Mouse (Mus musculus) urinary bladder, postnatal 10 days (tissue): ENCODE data around the gene Gm42372.

ENCODE experiments used
- DNase-seq: peaks from one replicate; pipeline ENCODE4 v3.0.0; 2022; ENCODE audit warnings: low spot score

Gm42372 gene

GRCm38 (mm10) chr7:16961678-16962077 is 21.2 kb upstream of the Gm42372 start:
- DNase-seq = no peak

GRCm38 (mm10) chr7:16968414-16968813 is 14.5 kb upstream of the Gm42372 start:
- no peak for DNase-seq

- DNase-seq = no peak
These were observed 11.7 kb upstream of the Gm42372 start for GRCm38 (mm10) chr7:16971160-16971559.

GRCm38 (mm10) chr7:16974018-16974417 is 8.9 kb upstream of the Gm42372 start:
- no peak for DNase-seq

GRCm38 (mm10) chr7:16976298-16976697 is 6.6 kb upstream of the Gm42372 start:
- no peak for DNase-seq

GRCm38 (mm10) chr7:16978173-16978572 is 4.7 kb upstream of the Gm42372 start:
- DNase-seq = no peak

- DNase-seq = no peak
These were observed 4.3 kb upstream of the Gm42372 start for GRCm38 (mm10) chr7:16978593-16978992.

GRCm38 (mm10) chr7:16980348-16980747 is 2.5 kb upstream of the Gm42372 start:
- DNase-seq = no peak

GRCm38 (mm10) chr7:16987541-16988149 is 4.8 kb downstream of the Gm42372 start:
- DNase-seq = no peak

- no peak for DNase-seq
These were observed 5.5 kb downstream of the Gm42372 start for GRCm38 (mm10) chr7:16988405-16988804.

GRCm38 (mm10) chr7:16990006-16990744 is 7.3 kb downstream of the Gm42372 start:
- DNase-seq = no peak

- no peak for DNase-seq
These were observed 9.0 kb downstream of the Gm42372 start for GRCm38 (mm10) chr7:16991681-16992450.

GRCm38 (mm10) chr7:16992451-16992807 is 9.5 kb downstream of the Gm42372 start, which contains the start of gene Ccdc8:
Gene Ccdc8 (plus strand): TSS chr7:16992708.
- no peak for DNase-seq

GRCm38 (mm10) chr7:16993651-16994399 is 10.9 kb downstream of the Gm42372 start:
- DNase-seq = peak; percentile 47

GRCm38 (mm10) chr7:16994400-16994799 is 11.5 kb downstream of the Gm42372 start:
- DNase-seq = no peak

GRCm38 (mm10) chr7:16995345-16995744 is 12.5 kb downstream of the Gm42372 start:
- no peak for DNase-seq

- no peak for DNase-seq
These were observed 16.3 kb downstream of the Gm42372 start for GRCm38 (mm10) chr7:16999233-16999632.

- DNase-seq = peak; percentile 73
These were observed 16.8 kb downstream of the Gm42372 start for GRCm38 (mm10) chr7:16999650-17000049.

- DNase-seq = no peak
These were observed 19.7 kb downstream of the Gm42372 start for GRCm38 (mm10) chr7:17002375-17003195.

GRCm38 (mm10) chr7:17003230-17003960 is 20.5 kb downstream of the Gm42372 start:
- DNase-seq = no peak

GRCm38 (mm10) chr7:17004716-17005115 is 21.8 kb downstream of the Gm42372 start:
- DNase-seq = no peak
